9 mouse cellular contexts compared by ENCODE assay signal in genomic region chr17:27151411-27151810, GRCm38 (mm10). TPM values are rescaled to one million over a fixed set of nuclear protein-coding genes. Genes with fewer than 3 reads are reported as not detected.
DNase-seq lines count a peak whose midpoint lies in the region; ATAC-seq and TF ChIP-seq lines count a peak whose summit lies in the region.
"Had no signal": no experiment of that assay in that cellular context is flagged by ENCODE, and none has a peak within 500 bp of the region (broad histone marks: within the 10 kb centered on the region; RNA-seq: fewer than 3 reads in every experiment).

No protein-coding gene starts in this region.

- H3K9ac ChIP-seq in forebrain, postnatal 0 days = no peak overlapping the region
- H3K9ac ChIP-seq in forebrain, embryonic 16.5 days (replicated peaks; ENCODE audit: low read depth, low read length) = no peak overlapping the region
- H3K9ac ChIP-seq in midbrain, postnatal 0 days (replicated peaks; ENCODE audit: low read length, poor library complexity, severe bottlenecking) = no peak overlapping the region
- H3K9ac ChIP-seq in midbrain, embryonic 16.5 days (ENCODE audit: low read depth, low read length) = no peak overlapping the region

- no peak for DNase-seq in forebrain, postnatal 0 days
- DNase-seq in midbrain, postnatal 0 days (ENCODE audit: low spot score) = no peak
- DNase-seq in thymus, postnatal 25 days = peak; percentile 39
- no peak for DNase-seq in urinary bladder, postnatal 10 days (ENCODE audit: low spot score)
- DNase-seq in frontal cortex, postnatal 25 days (ENCODE audit: low spot score in 2 of 2) = no peak

- H3K4me2 ChIP-seq in forebrain, postnatal 0 days (ENCODE audit: low read depth) = no peak overlapping the region
- H3K4me2 ChIP-seq in forebrain, embryonic 16.5 days (ENCODE audit: low read length) = no peak overlapping the region
- H3K4me2 ChIP-seq in midbrain, postnatal 0 days (ENCODE audit: low read depth, low read length, poor library complexity, severe bottlenecking) = no peak overlapping the region
- H3K4me2 ChIP-seq in midbrain, embryonic 16.5 days (ENCODE audit: low read length) = no peak overlapping the region

- no peak overlapping the region for H3K4me3 ChIP-seq in forebrain, postnatal 0 days (ENCODE audit: low read depth, low read length)
- no peak overlapping the region for H3K4me3 ChIP-seq in forebrain, embryonic 16.5 days (replicated peaks; ENCODE audit: low read length)
- no peak overlapping the region for H3K4me3 ChIP-seq in midbrain, postnatal 0 days (ENCODE audit: low read depth, low read length)
- no peak overlapping the region for H3K4me3 ChIP-seq in midbrain, embryonic 16.5 days (ENCODE audit: low read depth, low read length)
- H3K4me3 ChIP-seq: erythroblast, embryonic 14.5 days had no signal

- no peaks in the 10 kb centered on the region; the same call in 1 of the 2 replicates for H3K4me1 ChIP-seq in forebrain, postnatal 0 days (ENCODE audit: insufficient read depth)
- H3K4me1 ChIP-seq in forebrain, embryonic 16.5 days (replicated peaks; ENCODE audit: control insufficient read depth, insufficient read depth, low read length) = peaks cover 9% of the 10 kb centered on the region
- no peaks in the 10 kb centered on the region for H3K4me1 ChIP-seq in midbrain, postnatal 0 days (ENCODE audit: insufficient read depth, low read length)
- H3K4me1 ChIP-seq in midbrain, embryonic 16.5 days (ENCODE audit: control insufficient read depth, insufficient read depth, low read length) = peaks cover 22% of the 10 kb centered on the region

- no peak overlapping the region for H3K27ac ChIP-seq in forebrain, postnatal 0 days (ENCODE audit: low read depth, low read length)
- H3K27ac ChIP-seq in forebrain, embryonic 16.5 days (ENCODE audit: low read length) = no peak overlapping the region
- H3K27ac ChIP-seq in midbrain, postnatal 0 days (ENCODE audit: low read depth, low read length) = no peak overlapping the region
- H3K27ac ChIP-seq in midbrain, embryonic 16.5 days (ENCODE audit: low read length) = no peak overlapping the region

- ATAC-seq in forebrain, postnatal 0 days = no peak
- no peak for ATAC-seq in forebrain, embryonic 16.5 days
- no peak for ATAC-seq in midbrain, postnatal 0 days (ENCODE audit: low FRiP score)
- no peak for ATAC-seq in midbrain, embryonic 16.5 days
- 0 out of 2 replicates have a peak, but pooled peaks have one; percentile 44 for ATAC-seq in granulocyte monocyte progenitor cell, adult 5-6 weeks (replicated peaks; ENCODE audit: poor library complexity, severe bottlenecking)

- TF ChIP-seq CTCF in forebrain, postnatal 0 days (IDR thresholded peaks at IDR 0.05; ENCODE audit: low read depth) = peak; percentile 47
- peak; percentile 49 for TF ChIP-seq CTCF in midbrain, postnatal 0 days (IDR thresholded peaks at IDR 0.05)

- H3K36me3 ChIP-seq in forebrain, postnatal 0 days (ENCODE audit: insufficient read depth) = no peaks in the 10 kb centered on the region
- no peaks in the 10 kb centered on the region for H3K36me3 ChIP-seq in forebrain, embryonic 16.5 days (ENCODE audit: control insufficient read depth, insufficient read depth)
- no peaks in the 10 kb centered on the region for H3K36me3 ChIP-seq in midbrain, postnatal 0 days (ENCODE audit: insufficient read depth, low read length)
- H3K36me3 ChIP-seq in midbrain, embryonic 16.5 days (ENCODE audit: control insufficient read depth, insufficient read depth, low read length) = no peaks in the 10 kb centered on the region

- no peaks in the 10 kb centered on the region for H3K27me3 ChIP-seq in forebrain, postnatal 0 days (ENCODE audit: insufficient read depth, low read length)
- H3K27me3 ChIP-seq in forebrain, embryonic 16.5 days (replicated peaks; ENCODE audit: control insufficient read depth, insufficient read depth, low read length) = no peaks in the 10 kb centered on the region
- no peaks in the 10 kb centered on the region for H3K27me3 ChIP-seq in midbrain, postnatal 0 days (ENCODE audit: insufficient read depth, low read length)
- H3K27me3 ChIP-seq in midbrain, embryonic 16.5 days (ENCODE audit: control insufficient read depth, insufficient read depth, low read depth, low read length) = no peaks in the 10 kb centered on the region

- WGBS in forebrain, postnatal 0 days = 75% methylated on average over 8 of the region's 8 CpGs
- 75% methylated on average over 8 of the region's 8 CpGs for WGBS in forebrain, embryonic 16.5 days
- WGBS in midbrain, postnatal 0 days = 68% methylated on average over 8 of the region's 8 CpGs
- WGBS in midbrain, embryonic 16.5 days = 74% methylated on average over 8 of the region's 8 CpGs

- no peaks in the 10 kb centered on the region for H3K9me3 ChIP-seq in forebrain, postnatal 0 days (ENCODE audit: low read length)
- H3K9me3 ChIP-seq in forebrain, embryonic 16.5 days (ENCODE audit: control insufficient read depth, low read length) = no peaks in the 10 kb centered on the region
- no peaks in the 10 kb centered on the region for H3K9me3 ChIP-seq in midbrain, postnatal 0 days (ENCODE audit: low read length)
- H3K9me3 ChIP-seq in midbrain, embryonic 16.5 days (replicated peaks; ENCODE audit: control insufficient read depth, low read length, poor library complexity, severe bottlenecking) = no peaks in the 10 kb centered on the region

RNA-seq across cellular contexts. Expression of gene Ip6k3, which starts 16.2 kb away (rescaled TPM):
- total RNA-seq in forebrain, postnatal 0 days (2014; rRNA removed) = 0.08 TPM in 1 of 2 replicates, not detected in the other
- 0.06 TPM in 2 replicates for polyA plus RNA-seq in forebrain, postnatal 0 days (2015; fragmentation: Nextera tagmentation; extraction: Ambion mirVana)
- polyA plus RNA-seq in forebrain, embryonic 16.5 days (2015; fragmentation: Nextera tagmentation; extraction: Ambion mirVana) = 0.30 TPM in 1 of 2 replicates, not detected in the other
- 0.09 TPM in 1 of 2 replicates, not detected in the other for total RNA-seq in midbrain, postnatal 0 days (2014; rRNA removed)
- polyA plus RNA-seq in midbrain, postnatal 0 days (2015; fragmentation: Nextera tagmentation; extraction: Ambion mirVana) = 0.32 TPM in 1 of 2 replicates, not detected in the other
- polyA plus RNA-seq in midbrain, embryonic 16.5 days (2015; fragmentation: Nextera tagmentation; extraction: Ambion mirVana) = 0.14 and 0.15 TPM in 2 replicates
- not detected in 2 replicates for total RNA-seq in granulocyte monocyte progenitor cell, adult 5-6 weeks (2014; fragmentation: Nextera tagmentation)
- not detected in 2 replicates for total RNA-seq in granulocyte monocyte progenitor cell, adult 5-6 weeks (2017)
- polyA plus RNA-seq: erythroblast, embryonic 14.5 days had no signal

RNA-seq across cellular contexts. Expression of gene Uqcc2, which starts 17.7 kb away (rescaled TPM):
- total RNA-seq in forebrain, postnatal 0 days (2014; rRNA removed) = 214 and 330 TPM in 2 replicates
- 388 and 459 TPM in 2 replicates for polyA plus RNA-seq in forebrain, postnatal 0 days (2015; fragmentation: Nextera tagmentation; extraction: Ambion mirVana)
- 253 and 266 TPM in 2 replicates for polyA plus RNA-seq in forebrain, embryonic 16.5 days (2015; fragmentation: Nextera tagmentation; extraction: Ambion mirVana)
- total RNA-seq in midbrain, postnatal 0 days (2014; rRNA removed) = 213 and 233 TPM in 2 replicates
- 453 and 478 TPM in 2 replicates for polyA plus RNA-seq in midbrain, postnatal 0 days (2015; fragmentation: Nextera tagmentation; extraction: Ambion mirVana)
- 360 and 384 TPM in 2 replicates for polyA plus RNA-seq in midbrain, embryonic 16.5 days (2015; fragmentation: Nextera tagmentation; extraction: Ambion mirVana)
- 142 and 196 TPM in 2 replicates for total RNA-seq in granulocyte monocyte progenitor cell, adult 5-6 weeks (2014; fragmentation: Nextera tagmentation)
- 166 and 171 TPM in 2 replicates for total RNA-seq in granulocyte monocyte progenitor cell, adult 5-6 weeks (2017)

RNA-seq across cellular contexts. Expression of gene Lemd2, which starts 52.9 kb away (rescaled TPM):
- 86.9 and 90.7 TPM in 2 replicates for total RNA-seq in forebrain, postnatal 0 days (2014; rRNA removed)
- 17.7 and 19.2 TPM in 2 replicates for polyA plus RNA-seq in forebrain, postnatal 0 days (2015; fragmentation: Nextera tagmentation; extraction: Ambion mirVana)
- polyA plus RNA-seq in forebrain, embryonic 16.5 days (2015; fragmentation: Nextera tagmentation; extraction: Ambion mirVana) = 21.3 and 26.4 TPM in 2 replicates
- 85.7 and 94.3 TPM in 2 replicates for total RNA-seq in midbrain, postnatal 0 days (2014; rRNA removed)
- 18.4 and 20.6 TPM in 2 replicates for polyA plus RNA-seq in midbrain, postnatal 0 days (2015; fragmentation: Nextera tagmentation; extraction: Ambion mirVana)
- 20.8 and 22.8 TPM in 2 replicates for polyA plus RNA-seq in midbrain, embryonic 16.5 days (2015; fragmentation: Nextera tagmentation; extraction: Ambion mirVana)
- 36.5 and 36.9 TPM in 2 replicates for total RNA-seq in granulocyte monocyte progenitor cell, adult 5-6 weeks (2014; fragmentation: Nextera tagmentation)
- 23.5 and 29.7 TPM in 2 replicates for total RNA-seq in granulocyte monocyte progenitor cell, adult 5-6 weeks (2017)
